Mouse (Mus musculus) hematopoietic stem cell, adult 5-6 weeks (primary cell): ENCODE data around the gene Kcnb1. TPM values are rescaled to one million over a fixed set of nuclear protein-coding genes. Genes with fewer than 3 reads are reported as not detected.

Source experiments
- total RNA-seq: library from RNA; stranded (forward); fragments of 172-1452, 232-1000 nt; gene quantifications from 2 replicates; pipeline ENCODE4 v1.2.3, GENCODE M21; 2017

Kcnb1 gene
- total RNA-seq, 1 experiment from 2014 or later: 2.6 TPM

Other genes starting within 250 kb of the Kcnb1 start
- gene Stau1, start 193.9 kb downstream of the Kcnb1 start, total RNA-seq: 48.0 and 49.4 TPM in 2 replicates
- gene Ddx27, start 175.0 kb downstream of the Kcnb1 start, total RNA-seq: 89.6 and 120 TPM in 2 replicates
- 24.9 and 35.7 TPM in 2 replicates for gene Znfx1, start 127.1 kb downstream of the Kcnb1 start, total RNA-seq
- not detected in 2 replicates for gene Ptgis, start 50.4 kb upstream of the Kcnb1 start, total RNA-seq
- 9.9 and 21.1 TPM in 2 replicates for gene B4galt5, start 159.0 kb upstream of the Kcnb1 start, total RNA-seq
- gene Slc9a8, start 231.6 kb upstream of the Kcnb1 start, total RNA-seq: 38.8 and 56.3 TPM in 2 replicates